Mouse (Mus musculus) brain, adult 2 months (tissue): ENCODE results near the gene Lgals3bp.

Source experiments
- DNase-seq: peaks from one replicate; pipeline ENCODE4 v3.0.0; 2011; ENCODE audit warnings: low read depth, low spot score

Gene Lgals3bp

GRCm38 (mm10) chr11:118401760-118402280, at the start of gene Lgals3bp:
Lgals3bp (minus strand) TSS chr11:118402092.
- DNase-seq: peak; percentile 94

- no peak for DNase-seq
Observed at GRCm38 (mm10) chr11:118451211-118451610, 49.3 kb upstream of the Lgals3bp start.

GRCm38 (mm10) chr11:118448385-118448784, 46.5 kb upstream of the Lgals3bp start:
- no peak for DNase-seq

- DNase-seq: no peak
Observed at GRCm38 (mm10) chr11:118447346-118447745, 45.5 kb upstream of the Lgals3bp start.

GRCm38 (mm10) chr11:118445843-118446242, 44.0 kb upstream of the Lgals3bp start:
- DNase-seq: peak; percentile 85

GRCm38 (mm10) chr11:118443201-118443970, 41.5 kb upstream of the Lgals3bp start:
- DNase-seq: peak; percentile 72

- DNase-seq: no peak
Observed at GRCm38 (mm10) chr11:118442691-118443090, 40.8 kb upstream of the Lgals3bp start.

GRCm38 (mm10) chr11:118438665-118439414, 36.9 kb upstream of the Lgals3bp start:
- DNase-seq: peak; percentile 66

GRCm38 (mm10) chr11:118436471-118436935, 34.6 kb upstream of the Lgals3bp start:
- DNase-seq: peak; percentile 86

GRCm38 (mm10) chr11:118434093-118434492, 32.2 kb upstream of the Lgals3bp start:
- DNase-seq: no peak

GRCm38 (mm10) chr11:118433398-118433868, 31.5 kb upstream of the Lgals3bp start:
- peak; percentile 54 for DNase-seq

- DNase-seq: no peak
Observed at GRCm38 (mm10) chr11:118431100-118431948, 29.4 kb upstream of the Lgals3bp start.

- DNase-seq: no peak
Observed at GRCm38 (mm10) chr11:118430291-118430885, 28.5 kb upstream of the Lgals3bp start.

GRCm38 (mm10) chr11:118428944-118429709, 27.2 kb upstream of the Lgals3bp start:
- DNase-seq: no peak

- peak; percentile 39 for DNase-seq
Observed at GRCm38 (mm10) chr11:118428460-118428868, 26.6 kb upstream of the Lgals3bp start.

GRCm38 (mm10) chr11:118427986-118428385, 26.1 kb upstream of the Lgals3bp start, which contains the start of gene C1qtnf1:
C1qtnf1 (plus strand) TSS chr11:118428203.
- no peak for DNase-seq

- DNase-seq: no peak
Observed at GRCm38 (mm10) chr11:118427266-118427779, 25.4 kb upstream of the Lgals3bp start.

- no peak for DNase-seq
Observed at GRCm38 (mm10) chr11:118426765-118427164, 24.9 kb upstream of the Lgals3bp start.

- DNase-seq: no peak
Observed at GRCm38 (mm10) chr11:118424621-118425335, 22.9 kb upstream of the Lgals3bp start.
